Mouse (Mus musculus): ENCODE measurements around the gene Olfr143. TPM values are rescaled to one million over a fixed set of nuclear protein-coding genes. Genes with fewer than 3 reads are reported as not detected.

Gene Olfr143
- not detected for polyA plus RNA-seq (2017; shearing (Covaris generic))

GRCm38 (mm10) chr9:38252474-38252873 is at the start of gene Olfr143:
Gene Olfr143, plus strand, starts transcription at chr9:38252774.

GRCm38 (mm10) chr9:38208065-38208464 is 44.5 kb upstream of the Olfr143 start, which contains the start of gene Olfr893:
Gene Olfr893, plus strand, starts transcription at chr9:38208365.

DNA sequence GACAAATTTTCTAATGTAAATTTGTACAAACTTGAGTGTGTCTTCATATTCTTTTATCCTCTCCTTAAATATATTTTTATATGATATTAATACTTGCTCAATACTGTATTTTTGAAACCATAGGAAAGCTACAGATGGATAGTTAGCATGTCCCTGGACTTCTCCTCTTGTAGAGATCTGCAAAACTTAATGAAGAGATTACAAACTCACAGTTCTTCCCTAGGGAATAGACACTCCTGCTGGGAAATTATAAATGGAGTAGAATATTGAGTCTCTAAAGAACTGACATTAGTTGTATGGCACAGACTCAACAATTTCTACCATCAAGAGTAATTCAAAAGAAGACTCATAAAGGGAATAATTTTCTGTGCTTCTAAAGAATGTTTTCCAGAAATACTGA is 34.8 kb upstream of the Olfr143 start, which contains the start of gene Olfr894:
TSS of gene Olfr894 (plus strand) at position 301 of the 400 bp plus-strand sequence.

DNA sequence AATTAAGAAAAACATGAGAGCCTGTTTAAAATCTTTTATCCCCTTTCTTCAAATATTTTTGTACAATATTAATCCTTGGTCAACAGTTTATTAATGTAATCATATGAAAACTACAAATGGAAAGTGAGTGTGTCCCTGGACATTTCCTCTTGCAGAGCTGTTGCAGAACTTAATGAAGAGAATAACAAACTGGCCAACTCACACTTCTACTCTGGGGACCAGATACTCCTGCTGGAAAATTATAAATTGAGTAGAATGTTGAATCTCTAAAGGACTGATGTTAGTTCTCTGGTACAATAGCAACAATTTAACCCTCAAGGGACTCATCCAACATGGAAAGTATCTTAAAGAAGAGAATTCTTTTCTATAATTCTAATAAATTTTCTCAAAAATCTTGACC is 15.0 kb downstream of the Olfr143 start, which contains the start of gene Olfr895:
TSS of gene Olfr895 (plus strand) at position 301 of the 400 bp plus-strand sequence.

GRCm38 (mm10) chr9:38290807-38291206 is 38.2 kb downstream of the Olfr143 start, which contains the start of gene Olfr896-ps1:
Gene Olfr896-ps1, plus strand, starts transcription at chr9:38291107.

Other genes starting within 250 kb of the Olfr143 start
- gene Olfr883, start 227.0 kb upstream of the Olfr143 start, polyA plus RNA-seq (2017; shearing (Covaris generic)) = not detected
- not detected for gene Olfr884, start 206.2 kb upstream of the Olfr143 start, polyA plus RNA-seq (2017; shearing (Covaris generic))
- not detected for gene Olfr885, start 191.5 kb upstream of the Olfr143 start, polyA plus RNA-seq (2017; shearing (Covaris generic))
- 0.07 TPM for gene Olfr887, start 168.7 kb upstream of the Olfr143 start, polyA plus RNA-seq (2017; shearing (Covaris generic))
- gene Olfr888, start 144.6 kb upstream of the Olfr143 start, polyA plus RNA-seq (2017; shearing (Covaris generic)) = not detected
- not detected for gene Olfr889, start 137.6 kb upstream of the Olfr143 start, polyA plus RNA-seq (2017; shearing (Covaris generic))
- 0.39 TPM for gene Olfr890, start 110.3 kb upstream of the Olfr143 start, polyA plus RNA-seq (2017; shearing (Covaris generic))
- not detected for gene Olfr891, start 72.0 kb upstream of the Olfr143 start, polyA plus RNA-seq (2017; shearing (Covaris generic))
- gene Olfr893, start 44.4 kb upstream of the Olfr143 start, polyA plus RNA-seq (2017; shearing (Covaris generic)) = not detected
- not detected for gene Olfr894, start 34.7 kb upstream of the Olfr143 start, polyA plus RNA-seq (2017; shearing (Covaris generic))
- not detected for gene Olfr895, start 15.1 kb downstream of the Olfr143 start, polyA plus RNA-seq (2017; shearing (Covaris generic))
- not detected for gene Olfr896-ps1, start 38.3 kb downstream of the Olfr143 start, polyA plus RNA-seq (2017; shearing (Covaris generic))
- not detected for gene Olfr25, start 76.3 kb downstream of the Olfr143 start, polyA plus RNA-seq (2017; shearing (Covaris generic))
- not detected for gene Olfr898, start 95.6 kb downstream of the Olfr143 start, polyA plus RNA-seq (2017; shearing (Covaris generic))
- 0.09 TPM for gene Olfr250, start 114.1 kb downstream of the Olfr143 start, polyA plus RNA-seq (2017; shearing (Covaris generic))
- not detected for gene Olfr251, start 124.3 kb downstream of the Olfr143 start, polyA plus RNA-seq (2017; shearing (Covaris generic))
- gene Olfr147, start 148.9 kb downstream of the Olfr143 start, polyA plus RNA-seq (2017; shearing (Covaris generic)) = 0.10 TPM
- not detected for gene Olfr901, start 176.7 kb downstream of the Olfr143 start, polyA plus RNA-seq (2017; shearing (Covaris generic))
- not detected for gene Olfr902, start 194.9 kb downstream of the Olfr143 start, polyA plus RNA-seq (2017; shearing (Covaris generic))
- not detected for gene Olfr904, start 210.4 kb downstream of the Olfr143 start, polyA plus RNA-seq (2017; shearing (Covaris generic))
- not detected for gene Olfr905, start 218.3 kb downstream of the Olfr143 start, polyA plus RNA-seq (2017; shearing (Covaris generic))
- gene Olfr906, start 234.3 kb downstream of the Olfr143 start, polyA plus RNA-seq (2017; shearing (Covaris generic)) = not detected
- not detected for gene Olfr907, start 243.0 kb downstream of the Olfr143 start, polyA plus RNA-seq (2017; shearing (Covaris generic))

All from naive thymus-derived CD4-positive, alpha-beta T cell, adult 5 months (primary cell).